In the genomic region with DNA sequence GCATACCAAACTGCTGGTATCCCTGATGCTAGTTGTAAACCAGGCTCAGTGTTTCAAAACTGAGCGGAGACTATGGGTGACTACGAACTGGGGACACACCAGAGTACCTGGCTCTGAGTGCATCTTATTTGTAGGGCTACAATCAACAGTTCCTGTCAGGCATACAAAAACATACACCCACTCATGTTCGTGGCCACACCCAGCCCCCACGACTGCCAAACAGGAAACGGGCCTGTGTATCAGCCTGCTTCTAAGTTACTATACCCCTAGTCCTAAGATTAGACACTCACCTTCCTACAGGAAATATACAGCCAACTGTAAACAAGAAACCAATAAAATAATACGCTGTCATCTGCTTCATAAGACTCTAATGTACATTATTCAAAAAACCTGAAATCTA, we compare ENCODE assay signal across 33 mouse cellular contexts. TPM values are rescaled to one million over a fixed set of nuclear protein-coding genes. Genes with fewer than 3 reads are reported as not detected.
A peak's percentile ranks its signal among the peaks of the same experiment; 100 is the strongest.
DNase-seq lines count a peak whose midpoint lies in the region; ATAC-seq and TF ChIP-seq lines count a peak whose summit lies in the region.
"Had no signal": no experiment of that assay in that cellular context is flagged by ENCODE, and none has a peak within 500 bp of the region (broad histone marks: within the 10 kb centered on the region; RNA-seq: fewer than 3 reads in every experiment).

No protein-coding gene starts in this region.

- no peak for TF ChIP-seq POLR2A in spleen, adult 2 months (IDR thresholded peaks at IDR 0.05; ENCODE audit: low read depth, low read length)

- no peak overlapping the region for H3K9ac ChIP-seq in hindbrain, embryonic 12.5 days
- H3K9ac ChIP-seq in heart, embryonic 11.5 days (ENCODE audit: low read depth, low read length), result no peak overlapping the region
- H3K9ac ChIP-seq: embryonic facial prominence, embryonic 12.5 days; heart, embryonic 13.5 days; liver, embryonic 15.5 days; stomach, embryonic 15.5 days had no signal

- no peak overlapping the region for H3K4me2 ChIP-seq in hindbrain, embryonic 12.5 days (replicated peaks)
- H3K4me2 ChIP-seq in heart, embryonic 11.5 days, result no peak overlapping the region
- H3K4me2 ChIP-seq: embryonic facial prominence, embryonic 12.5 days; heart, embryonic 13.5 days; liver, embryonic 15.5 days; stomach, embryonic 15.5 days had no signal

- DNase-seq in spleen, adult 2 months (ENCODE audit: low read depth in 1 of 2, low spot score in 2 of 2), result peak in 1 of 2 experiments; percentile 19
- DNase-seq in spleen, adult 18-20 months, result no peak
- peak; percentile 75 for DNase-seq in CD4-positive, CD25-positive, alpha-beta regulatory T cell, adult 2 months (ENCODE audit: low read depth, low spot score)
- DNase-seq: adrenal gland, postnatal 14 days; cerebellum, adult 2 months; cerebellum, postnatal 25 days; gastrocnemius, postnatal 25 days; heart, adult 18-20 months; heart, postnatal 14 days; layer of hippocampus, adult 9-11 months; left cerebral cortex, postnatal 4 days; liver; lung, postnatal 4 days; midbrain, embryonic 14.5 days; right cerebral cortex, adult 18-20 months had no signal

- no peak overlapping the region for H3K4me3 ChIP-seq in spleen, adult 2 months (ENCODE audit: extremely low read depth, insufficient read depth, insufficient read length)
- H3K4me3 ChIP-seq in hindbrain, embryonic 12.5 days, result no peak overlapping the region
- H3K4me3 ChIP-seq in heart, embryonic 11.5 days (ENCODE audit: low read depth, low read length), result no peak overlapping the region
- H3K4me3 ChIP-seq: embryonic facial prominence, embryonic 12.5 days; heart, embryonic 13.5 days; liver, embryonic 15.5 days; stomach, embryonic 15.5 days had no signal

- H3K27me3 ChIP-seq in spleen, adult 2 months (ENCODE audit: control insufficient read depth, insufficient read depth, low read length), result peaks cover 4% of the 10 kb centered on the region
- H3K27me3 ChIP-seq in hindbrain, embryonic 12.5 days, result peaks cover 32% of the 10 kb centered on the region
- H3K27me3 ChIP-seq in heart, embryonic 11.5 days (ENCODE audit: control insufficient read depth, insufficient read depth, low read length), result peaks cover 20% of the 10 kb centered on the region

- peaks cover 8% of the 10 kb centered on the region for H3K4me1 ChIP-seq in spleen, adult 2 months (ENCODE audit: control insufficient read depth, insufficient read depth, insufficient read length)
- H3K4me1 ChIP-seq in hindbrain, embryonic 12.5 days, result peaks cover 10% of the 10 kb centered on the region
- peaks cover 12% of the 10 kb centered on the region; the same call in 1 of the 2 replicates for H3K4me1 ChIP-seq in heart, embryonic 11.5 days (ENCODE audit: control insufficient read depth, insufficient read depth, low read length)

- no peaks in the 10 kb centered on the region for H3K36me3 ChIP-seq in spleen, adult 2 months (ENCODE audit: control insufficient read depth, insufficient read depth, low read length)
- no peaks in the 10 kb centered on the region for H3K36me3 ChIP-seq in hindbrain, embryonic 12.5 days
- H3K36me3 ChIP-seq in heart, embryonic 11.5 days (ENCODE audit: control insufficient read depth, insufficient read depth, low read length), result no peaks in the 10 kb centered on the region
- H3K36me3 ChIP-seq: embryonic facial prominence, embryonic 12.5 days; heart, embryonic 13.5 days; liver, embryonic 15.5 days; stomach, embryonic 15.5 days had no signal

- H3K9me3 ChIP-seq in hindbrain, embryonic 12.5 days (replicated peaks), result no peaks in the 10 kb centered on the region
- no peaks in the 10 kb centered on the region for H3K9me3 ChIP-seq in heart, embryonic 11.5 days (replicated peaks; ENCODE audit: control insufficient read depth, low read length)
- H3K9me3 ChIP-seq: embryonic facial prominence, embryonic 12.5 days; heart, embryonic 13.5 days; liver, embryonic 15.5 days; stomach, embryonic 15.5 days had no signal

- TF ChIP-seq CTCF in spleen, adult 2 months (IDR thresholded peaks at IDR 0.05; ENCODE audit: extremely low read depth, insufficient read depth, insufficient read length, insufficient replicate concordance), result no peak

- WGBS in spleen, adult 2 months, result 50% methylated on average over 6 of the region's 6 CpGs
- 87% methylated on average over 6 of the region's 6 CpGs for WGBS in hindbrain, embryonic 12.5 days
- WGBS in heart, embryonic 11.5 days (ENCODE audit: insufficient replicate concordance), result 70% methylated on average over 6 of the region's 6 CpGs

- peak overlapping the region; percentile 64 for H3K27ac ChIP-seq in spleen, adult 2 months (ENCODE audit: insufficient read depth, low read length)
- H3K27ac ChIP-seq in hindbrain, embryonic 12.5 days, result no peak overlapping the region
- no peak overlapping the region for H3K27ac ChIP-seq in heart, embryonic 11.5 days (ENCODE audit: low read depth, low read length)
- H3K27ac ChIP-seq: embryonic facial prominence, embryonic 12.5 days; heart, embryonic 13.5 days; kidney, postnatal 0 days; liver, embryonic 15.5 days; stomach, embryonic 15.5 days had no signal

- ATAC-seq in inflammation-experienced regulatory T-cells, adult 6 months, result peak; percentile 79
- ATAC-seq in neutrophil, adult 5-6 weeks (ENCODE audit: extremely low read depth, insufficient number of reproducible peaks, low FRiP score, poor library complexity, severe bottlenecking), result peak; percentile 20; the same call in 1 of the 2 replicates
- no peak for ATAC-seq in hindbrain, embryonic 12.5 days (ENCODE audit: low FRiP score)
- no peak for ATAC-seq in heart, embryonic 11.5 days (replicated peaks; ENCODE audit: insufficient number of reproducible peaks, low FRiP score, low TSS enrichment)

RNA-seq across cellular contexts. Expression of a gene that starts 4.0 kb away (rescaled TPM):
- 6.3 and 7.7 TPM in 2 replicates for polyA plus RNA-seq in spleen, adult 2 months (2012; rRNA removed)
- polyA plus RNA-seq in inflammation-experienced regulatory T-cells, adult 6 months (2017; shearing (Covaris generic)), result 10 to 100 TPM; 11.0 to 24.6 (median 12.1) TPM
- total RNA-seq in neutrophil, adult 5-6 weeks (2017), result 5.4 and 5.5 TPM in 2 replicates
- polyA plus RNA-seq in hindbrain, embryonic 12.5 days (2016; fragmentation: Nextera tagmentation; extraction: Ambion mirVana), result 0.21 and 0.25 TPM in 2 replicates
- polyA plus RNA-seq in heart, embryonic 11.5 days (2014; fragmentation: Nextera tagmentation; extraction: Ambion mirVana), result 0.20 TPM in 1 of 2 replicates, not detected in the other
- total RNA-seq: MEL had no signal
- polyA plus RNA-seq: forebrain, embryonic 11.5 days; neural tube, embryonic 14.5 days had no signal

RNA-seq across cellular contexts. Expression of a gene that starts 42.5 kb away (rescaled TPM):
- not detected in 2 replicates for polyA plus RNA-seq in spleen, adult 2 months (2012; rRNA removed)
- polyA plus RNA-seq in inflammation-experienced regulatory T-cells, adult 6 months (2017; shearing (Covaris generic)), result not detected
- total RNA-seq in neutrophil, adult 5-6 weeks (2017), result not detected in 2 replicates
- polyA plus RNA-seq in hindbrain, embryonic 12.5 days (2016; fragmentation: Nextera tagmentation; extraction: Ambion mirVana), result not detected in 2 replicates
- not detected in 2 replicates for polyA plus RNA-seq in heart, embryonic 11.5 days (2014; fragmentation: Nextera tagmentation; extraction: Ambion mirVana)
- total RNA-seq: adrenal gland, postnatal 14 days; heart, adult 18-20 months; heart, postnatal 14 days; left cerebral cortex, adult 18-20 months; left cerebral cortex, postnatal 4 days; megakaryocyte-erythroid progenitor cell, adult 5-6 weeks; MEL had no signal
- polyA plus RNA-seq: cerebellum, adult 2 months; heart, embryonic 13.5 days; hindbrain, embryonic 11.5 days; intestine, embryonic 14.5 days; kidney, postnatal 0 days; large intestine, adult 2 months; liver, embryonic 15.5 days; lung, embryonic 16.5 days; midbrain, embryonic 14.5 days; neural tube, embryonic 14.5 days; stomach, embryonic 15.5 days had no signal

Comparison
In these comparisons a context has a peak if more than half of its experiments do, and no peak if none do; other contexts are left out.
1. ATAC-seq: peak in inflammation-experienced regulatory T-cells, adult 6 months (single experiment) and neutrophil, adult 5-6 weeks (single experiment); none in hindbrain, embryonic 12.5 days (single experiment) and heart, embryonic 11.5 days (single experiment).